Mouse (Mus musculus) neural tube, embryonic 12.5 days (tissue): ENCODE measurements at regions not wholly inside any gene's neighbourhood (a gene's known extent, or its start where the extent isn't known, plus 50 kb on each side); places are given as distances from the start of the nearest gene placed in this dataset.

Experiments used
- ATAC-seq: fragments of 200-750 bp; cut with Nextera tagmentation; 2 replicates; pipeline ENCODE4 v1.8.0; 2017; ENCODE audit warnings: low read depth, mild to moderate bottlenecking, moderate TSS enrichment, moderate library complexity; ENCODE audit not compliant: low FRiP score
- H3K27ac ChIP-seq: fragments of 300-500 bp; sonication (generic); 2 replicates; pipeline ENCODE4 v1.5.1; 2016
- H3K27me3 ChIP-seq: fragments of 300-500 bp; sonication (generic); replicated peaks from 2 replicates; pipeline ENCODE4 v1.6.1; 2016; ENCODE audit warnings: mild to moderate bottlenecking
- H3K36me3 ChIP-seq: fragments of 300-500 bp; sonication (generic); 2 replicates; pipeline ENCODE4 v1.6.1; 2016; ENCODE audit warnings: mild to moderate bottlenecking
- H3K4me1 ChIP-seq: fragments of 300-500 bp; sonication (generic); 2 replicates; pipeline ENCODE4 v1.6.1; 2016
- H3K4me2 ChIP-seq: fragments of 300-500 bp; sonication (generic); replicated peaks from 2 replicates; pipeline ENCODE4 v1.6.1; 2016; ENCODE audit warnings: mild to moderate bottlenecking
- H3K4me3 ChIP-seq: fragments of 300-500 bp; sonication (generic); 2 replicates; pipeline ENCODE4 v1.5.1; 2016
- H3K9ac ChIP-seq: fragments of 300-500 bp; sonication (generic); 2 replicates; pipeline ENCODE4 v1.6.1; 2016; ENCODE audit warnings: mild to moderate bottlenecking
- H3K9me3 ChIP-seq: fragments of 300-500 bp; sonication (generic); 2 replicates; pipeline ENCODE4 v1.6.1; 2016; ENCODE audit warnings: mild to moderate bottlenecking
- WGBS: fragments of 180-500 bp; shearing (Covaris S2); methylation state at CpG from one replicate; pipeline ENCODE4 v1.1.7; 2016; 5-methylcytosine and 5-hydroxymethylcytosine counted together

DNA sequence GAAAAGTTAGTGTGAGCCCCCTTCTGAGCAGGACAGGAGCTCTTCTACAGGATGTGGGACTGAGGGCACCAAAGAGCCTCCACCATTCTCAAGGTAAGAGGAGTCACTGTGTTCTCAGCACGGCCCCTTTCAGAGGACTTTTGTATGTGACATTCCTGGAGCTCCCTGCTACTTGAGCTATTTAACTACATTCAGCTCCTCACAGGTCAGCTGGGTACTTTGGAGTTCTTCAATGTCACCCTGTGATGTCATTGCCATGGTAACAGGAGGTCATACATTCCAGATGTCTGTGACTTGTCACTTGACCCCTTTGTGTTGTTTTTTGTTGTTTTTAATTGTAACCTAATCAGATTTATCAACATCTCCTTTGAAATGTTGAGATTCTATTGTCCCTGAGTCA is 122.9 kb upstream of the Gm15217 start:
- Histone ChIP-seq H3K27me3 (no peaks in the 10 kb centered on the region), H3K36me3 (no peaks in the 10 kb centered on the region), H3K9me3 (no peaks in the 10 kb centered on the region), H3K9ac (no peak overlapping the region), H3K4me1 (no peaks in the 10 kb centered on the region), H3K4me3 (no peak overlapping the region), H3K27ac (no peak overlapping the region), H3K4me2 (no peak overlapping the region)
- ATAC-seq, result no peak
- 11% methylated on average over 1 of the region's 1 CpGs for WGBS

- H3K9me3 ChIP-seq, result no peaks in the 10 kb centered on the region
- WGBS, result 91% methylated on average over 4 of the region's 4 CpGs
- no peaks in the 10 kb centered on the region for H3K4me1 ChIP-seq
- no peak overlapping the region for H3K4me2 ChIP-seq
- no peak for ATAC-seq
- H3K4me3 ChIP-seq, result no peak overlapping the region
- H3K9ac ChIP-seq, result no peak overlapping the region
- H3K36me3 ChIP-seq, result no peaks in the 10 kb centered on the region
- H3K27ac ChIP-seq, result no peak overlapping the region
- no peaks in the 10 kb centered on the region for H3K27me3 ChIP-seq
These were observed 121.9 kb upstream of the Gm15217 start for GRCm38 (mm10) chr14:46257311-46257710.

- H3K36me3 ChIP-seq, result no peaks in the 10 kb centered on the region
- 84% methylated on average over 7 of the region's 7 CpGs for WGBS
- H3K27ac ChIP-seq, result no peak overlapping the region
- H3K4me3 ChIP-seq, result no peak overlapping the region
- no peak overlapping the region for H3K4me2 ChIP-seq
- H3K27me3 ChIP-seq, result no peaks in the 10 kb centered on the region
- no peaks in the 10 kb centered on the region for H3K4me1 ChIP-seq
- ATAC-seq, result no peak
- no peak overlapping the region for H3K9ac ChIP-seq
- no peaks in the 10 kb centered on the region for H3K9me3 ChIP-seq
These were observed 120.7 kb upstream of the Gm15217 start for GRCm38 (mm10) chr14:46258551-46258950.

GRCm38 (mm10) chr14:46260291-46260980 is 118.8 kb upstream of the Gm15217 start:
- no peaks in the 10 kb centered on the region for H3K36me3 ChIP-seq
- 82% methylated on average over 4 of the region's 4 CpGs for WGBS
- H3K4me3 ChIP-seq, result no peak overlapping the region
- no peaks in the 10 kb centered on the region for H3K9me3 ChIP-seq
- H3K4me1 ChIP-seq, result no peaks in the 10 kb centered on the region
- no peak overlapping the region for H3K27ac ChIP-seq
- no peaks in the 10 kb centered on the region for H3K27me3 ChIP-seq
- no peak overlapping the region for H3K9ac ChIP-seq
- no peak overlapping the region for H3K4me2 ChIP-seq
- ATAC-seq, result no peak

GRCm38 (mm10) chr14:46275455-46275854 is 103.8 kb upstream of the Gm15217 start:
- ATAC-seq, result no peak
- no peaks in the 10 kb centered on the region for H3K27me3 ChIP-seq
- no peak overlapping the region for H3K27ac ChIP-seq
- no peaks in the 10 kb centered on the region for H3K36me3 ChIP-seq
- H3K9ac ChIP-seq, result no peak overlapping the region
- no peaks in the 10 kb centered on the region for H3K9me3 ChIP-seq
- H3K4me1 ChIP-seq, result no peaks in the 10 kb centered on the region
- H3K4me3 ChIP-seq, result no peak overlapping the region
- WGBS, result 93% methylated on average over 10 of the region's 10 CpGs
- H3K4me2 ChIP-seq, result no peak overlapping the region

DNA sequence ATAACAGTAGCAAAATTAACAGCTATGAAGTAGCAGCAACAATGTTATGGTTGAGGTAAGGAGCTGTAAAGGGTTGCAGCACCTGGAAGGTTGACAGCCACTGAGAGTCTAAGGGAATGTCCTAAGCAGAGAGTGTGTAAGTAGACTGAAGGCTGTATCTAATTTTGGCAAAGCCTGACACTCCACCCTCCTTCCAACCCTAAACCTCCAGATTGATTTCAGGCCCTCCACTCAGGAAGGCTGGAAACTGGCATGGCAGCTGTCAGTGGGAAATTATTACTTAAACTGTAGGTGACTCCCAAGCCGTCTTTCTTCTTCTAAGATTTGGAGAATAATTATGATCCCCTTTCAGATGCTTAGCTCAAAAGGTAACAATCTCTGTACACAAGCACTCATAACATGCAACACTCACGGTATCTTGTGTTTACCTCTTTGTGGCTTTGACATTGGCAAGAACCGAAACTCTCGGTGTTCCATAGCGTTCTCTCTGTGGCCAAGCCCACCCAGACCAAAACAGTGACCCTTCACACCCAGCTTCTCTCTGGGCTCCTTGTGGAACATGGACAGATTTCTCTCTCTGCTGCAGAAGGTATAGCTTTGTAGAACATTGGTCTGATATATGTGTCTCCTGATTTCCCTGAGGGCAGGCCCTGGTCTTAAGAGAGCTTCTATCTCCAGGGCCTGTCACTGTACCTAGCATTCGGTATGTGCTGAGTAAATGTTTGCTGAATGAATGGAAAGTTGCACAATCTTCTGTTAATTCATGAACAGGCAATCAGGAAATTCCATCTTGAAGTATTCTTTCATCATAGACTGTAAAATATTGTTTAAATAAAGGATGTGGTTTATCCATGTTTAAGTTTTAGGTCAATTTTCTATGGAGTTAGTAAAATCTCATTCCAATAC is 102.0 kb upstream of the Gm15217 start:
- no peak overlapping the region for H3K27ac ChIP-seq
- WGBS, result 89% methylated on average over 6 of the region's 6 CpGs
- no peaks in the 10 kb centered on the region for H3K9me3 ChIP-seq
- H3K27me3 ChIP-seq, result no peaks in the 10 kb centered on the region
- H3K4me2 ChIP-seq, result no peak overlapping the region
- H3K4me1 ChIP-seq, result no peaks in the 10 kb centered on the region
- H3K36me3 ChIP-seq, result no peaks in the 10 kb centered on the region
- no peak overlapping the region for H3K9ac ChIP-seq
- H3K4me3 ChIP-seq, result no peak overlapping the region
- ATAC-seq, result no peak

DNA sequence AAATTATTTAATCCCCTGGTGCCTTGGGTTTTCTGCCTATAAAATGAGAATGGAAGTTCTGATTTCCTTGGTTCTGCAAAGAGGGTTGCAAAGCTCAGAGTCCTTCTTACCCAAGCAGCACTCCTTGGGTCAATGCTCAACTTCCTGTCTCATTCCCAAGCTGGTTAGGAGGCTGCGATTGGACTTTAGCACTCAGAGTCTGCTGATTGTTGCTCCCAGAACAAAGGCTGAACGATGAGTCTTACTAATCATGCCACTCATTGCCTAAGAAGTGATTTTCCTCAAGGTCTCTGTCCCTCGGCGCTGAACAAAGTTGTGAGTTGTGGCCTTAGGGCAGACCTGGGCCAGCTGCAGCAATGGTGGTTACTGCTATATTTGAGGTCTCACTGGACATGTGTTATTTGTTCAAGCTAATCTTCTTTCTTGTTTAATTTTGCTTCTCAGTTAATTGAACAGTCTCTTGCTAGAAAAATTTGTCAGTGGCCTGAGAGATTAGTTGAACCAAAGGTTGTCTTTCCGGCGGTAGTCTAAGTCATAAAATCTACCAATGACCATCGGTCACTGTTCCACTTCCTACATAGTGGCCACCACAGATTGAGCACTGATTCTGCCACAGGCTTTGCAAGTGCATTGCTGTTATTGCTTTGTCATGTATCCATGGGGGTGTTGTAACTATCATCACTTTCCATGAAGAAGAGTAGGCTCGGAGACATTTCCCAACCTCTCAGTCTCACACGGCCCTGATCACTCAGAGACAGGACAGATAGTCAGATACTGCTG is 101.2 kb upstream of the Gm15217 start:
- Histone ChIP-seq H3K4me2 (no peak overlapping the region), H3K9ac (no peak overlapping the region), H3K4me3 (no peak overlapping the region), H3K9me3 (no peaks in the 10 kb centered on the region), H3K27ac (no peak overlapping the region), H3K4me1 (no peaks in the 10 kb centered on the region), H3K27me3 (no peaks in the 10 kb centered on the region), H3K36me3 (no peaks in the 10 kb centered on the region)
- WGBS, result 90% methylated on average over 9 of the region's 9 CpGs
- ATAC-seq, result no peak

- Histone ChIP-seq H3K27ac (no peak overlapping the region), H3K4me1 (no peaks in the 10 kb centered on the region), H3K4me3 (no peak overlapping the region), H3K9me3 (no peaks in the 10 kb centered on the region), H3K9ac (no peak overlapping the region), H3K4me2 (no peak overlapping the region), H3K27me3 (no peaks in the 10 kb centered on the region), H3K36me3 (no peaks in the 10 kb centered on the region)
- WGBS, result 71% methylated on average over 2 of the region's 2 CpGs
- no peak for ATAC-seq
These were observed 86.8 kb upstream of the Gm15217 start for GRCm38 (mm10) chr14:46292398-46292797.

DNA sequence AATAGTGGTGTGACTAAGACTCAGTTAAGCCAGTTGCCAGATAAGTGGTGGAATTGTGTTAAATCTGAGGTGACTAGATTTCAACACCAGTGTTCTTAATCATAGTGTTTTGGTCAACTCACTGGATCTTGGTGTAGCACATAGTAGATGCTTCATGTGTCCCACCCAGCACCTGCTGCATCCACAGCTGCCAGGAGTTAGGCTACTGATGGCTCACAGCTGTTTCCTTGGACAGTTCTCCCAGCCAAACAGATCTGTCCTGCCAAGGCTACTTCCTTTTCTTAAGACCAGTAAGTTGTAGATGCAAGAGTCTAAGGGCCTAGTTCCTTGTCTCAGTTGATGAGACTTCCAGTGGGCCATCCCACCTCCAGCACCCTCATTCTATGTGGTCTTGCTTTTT is 82.9 kb upstream of the Gm15217 start:
- Histone ChIP-seq H3K27ac (no peak overlapping the region), H3K4me1 (no peaks in the 10 kb centered on the region), H3K4me3 (no peak overlapping the region), H3K4me2 (no peak overlapping the region), H3K36me3 (no peaks in the 10 kb centered on the region), H3K9ac (no peak overlapping the region), H3K9me3 (no peaks in the 10 kb centered on the region), H3K27me3 (no peaks in the 10 kb centered on the region)
- ATAC-seq, result no peak

GRCm38 (mm10) chr14:46300546-46300945 is 78.7 kb upstream of the Gm15217 start:
- no peaks in the 10 kb centered on the region for H3K36me3 ChIP-seq
- H3K4me2 ChIP-seq, result no peak overlapping the region
- WGBS, result 46% methylated on average over 1 of the region's 1 CpGs
- ATAC-seq, result no peak
- no peak overlapping the region for H3K9ac ChIP-seq
- H3K4me3 ChIP-seq, result no peak overlapping the region
- no peaks in the 10 kb centered on the region for H3K9me3 ChIP-seq
- no peaks in the 10 kb centered on the region for H3K4me1 ChIP-seq
- no peak overlapping the region for H3K27ac ChIP-seq
- H3K27me3 ChIP-seq, result no peaks in the 10 kb centered on the region

DNA sequence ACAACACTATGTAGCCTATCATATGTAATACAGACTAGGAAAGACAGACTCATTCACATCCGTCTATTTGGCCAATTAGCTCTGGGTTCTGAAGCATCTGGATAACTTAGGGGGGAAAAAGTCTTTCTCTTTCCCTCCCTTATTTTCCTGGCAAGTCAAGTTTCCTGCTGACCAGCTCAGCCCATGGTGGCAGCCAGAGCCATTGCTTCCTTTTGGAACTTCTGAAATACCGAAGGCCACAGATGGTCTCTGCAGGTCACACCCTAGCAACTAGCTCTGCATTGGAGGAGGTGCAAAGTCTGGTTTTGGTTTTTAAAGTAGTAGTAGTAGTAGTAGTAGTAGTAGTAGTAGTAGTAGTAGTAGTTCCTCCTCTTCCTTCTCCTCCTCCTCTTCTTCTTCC is 76.6 kb upstream of the Gm15217 start:
- Histone ChIP-seq H3K36me3 (no peaks in the 10 kb centered on the region), H3K4me1 (no peaks in the 10 kb centered on the region), H3K27ac (no peak overlapping the region), H3K9me3 (no peaks in the 10 kb centered on the region), H3K9ac (no peak overlapping the region), H3K4me2 (no peak overlapping the region), H3K27me3 (no peaks in the 10 kb centered on the region), H3K4me3 (no peak overlapping the region)
- WGBS, result 88% methylated on average over 2 of the region's 2 CpGs
- no peak for ATAC-seq

GRCm38 (mm10) chr14:46305267-46305666 is 73.9 kb upstream of the Gm15217 start:
- no peak overlapping the region for H3K4me2 ChIP-seq
- H3K27ac ChIP-seq, result no peak overlapping the region
- no peak overlapping the region for H3K4me3 ChIP-seq
- H3K9ac ChIP-seq, result no peak overlapping the region
- no peaks in the 10 kb centered on the region for H3K36me3 ChIP-seq
- H3K27me3 ChIP-seq, result no peaks in the 10 kb centered on the region
- 86% methylated on average over 4 of the region's 4 CpGs for WGBS
- no peaks in the 10 kb centered on the region for H3K9me3 ChIP-seq
- no peaks in the 10 kb centered on the region for H3K4me1 ChIP-seq
- ATAC-seq, result no peak
